Mouse (Mus musculus): Measurements from ENCODE around the gene Lyrm4.
A peak's percentile ranks its signal among the peaks of the same experiment; 100 is the strongest.

The Lyrm4 gene

DNA sequence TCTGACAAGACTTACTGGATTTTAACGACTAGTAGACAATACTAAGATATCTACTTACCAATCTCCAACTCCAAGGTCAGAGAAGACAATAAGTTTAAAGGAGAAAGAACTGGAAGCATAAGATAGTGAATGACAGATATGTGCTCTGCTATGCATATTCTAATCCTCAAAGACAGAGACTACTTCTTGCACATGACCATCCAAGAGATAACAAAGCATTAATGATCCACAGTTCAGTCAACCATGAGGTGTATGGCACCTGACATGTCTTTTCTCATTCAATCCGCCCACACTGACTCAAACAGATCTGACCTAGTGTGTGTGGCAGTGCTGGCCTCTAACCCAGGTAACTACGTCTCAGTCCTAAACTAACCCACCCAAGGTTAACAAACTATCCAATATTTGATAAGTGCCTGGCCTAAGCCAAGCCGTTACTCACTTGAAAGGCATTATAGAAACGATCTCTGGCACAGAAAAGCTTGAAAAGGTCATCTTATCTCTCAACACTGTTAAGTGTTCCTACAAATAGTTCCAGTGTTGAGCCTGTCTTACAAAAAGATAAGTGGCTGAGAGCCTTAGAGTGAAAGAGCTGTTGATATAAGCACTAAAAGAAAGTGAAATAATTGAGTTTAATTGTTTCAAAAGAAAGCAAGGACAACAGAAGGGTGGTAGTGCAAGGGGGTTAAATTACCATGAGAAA is 20.5 kb downstream of the Lyrm4 start:
- DNase-seq (ENCODE audit: low spot score): no peak

DNA sequence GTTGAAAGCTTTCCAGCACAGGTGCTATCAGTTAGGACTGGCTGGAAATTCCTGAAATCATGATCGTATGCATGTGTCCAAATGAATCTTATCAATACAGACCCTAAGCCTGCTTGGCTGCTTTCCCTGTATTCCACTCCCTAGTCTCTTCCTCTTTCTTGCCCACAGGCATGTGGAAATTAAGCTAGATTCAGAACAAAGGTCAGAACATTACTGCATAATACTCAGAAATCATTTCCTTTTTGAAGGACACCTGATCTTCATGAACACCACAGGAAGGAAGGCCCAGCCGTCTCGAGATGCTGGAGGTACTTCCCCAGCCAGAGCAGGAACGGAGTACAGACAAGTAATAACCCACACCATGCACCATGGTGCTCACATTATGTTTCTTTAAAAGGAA is 29.2 kb downstream of the Lyrm4 start:
- no peak for DNase-seq (ENCODE audit: low spot score)

DNA sequence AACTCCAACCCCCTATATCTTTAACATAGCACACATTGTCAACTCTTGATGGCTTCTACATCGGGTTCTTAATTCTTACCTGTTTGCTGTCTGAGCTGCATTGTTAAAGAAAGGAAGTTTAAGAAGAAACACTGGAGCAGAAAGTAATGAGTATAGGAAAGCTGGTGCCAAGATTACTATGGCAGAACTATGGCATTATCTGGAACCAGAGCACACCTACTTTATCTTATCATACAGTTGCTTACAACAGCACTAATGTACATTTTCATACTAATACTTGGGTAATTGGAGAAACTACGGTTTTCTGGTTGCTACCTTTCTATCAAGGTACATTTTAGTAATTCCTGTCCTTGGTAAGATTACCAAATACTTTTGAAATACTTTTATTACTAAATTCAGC is 29.9 kb downstream of the Lyrm4 start:
- DNase-seq (ENCODE audit: low spot score): no peak

DNA sequence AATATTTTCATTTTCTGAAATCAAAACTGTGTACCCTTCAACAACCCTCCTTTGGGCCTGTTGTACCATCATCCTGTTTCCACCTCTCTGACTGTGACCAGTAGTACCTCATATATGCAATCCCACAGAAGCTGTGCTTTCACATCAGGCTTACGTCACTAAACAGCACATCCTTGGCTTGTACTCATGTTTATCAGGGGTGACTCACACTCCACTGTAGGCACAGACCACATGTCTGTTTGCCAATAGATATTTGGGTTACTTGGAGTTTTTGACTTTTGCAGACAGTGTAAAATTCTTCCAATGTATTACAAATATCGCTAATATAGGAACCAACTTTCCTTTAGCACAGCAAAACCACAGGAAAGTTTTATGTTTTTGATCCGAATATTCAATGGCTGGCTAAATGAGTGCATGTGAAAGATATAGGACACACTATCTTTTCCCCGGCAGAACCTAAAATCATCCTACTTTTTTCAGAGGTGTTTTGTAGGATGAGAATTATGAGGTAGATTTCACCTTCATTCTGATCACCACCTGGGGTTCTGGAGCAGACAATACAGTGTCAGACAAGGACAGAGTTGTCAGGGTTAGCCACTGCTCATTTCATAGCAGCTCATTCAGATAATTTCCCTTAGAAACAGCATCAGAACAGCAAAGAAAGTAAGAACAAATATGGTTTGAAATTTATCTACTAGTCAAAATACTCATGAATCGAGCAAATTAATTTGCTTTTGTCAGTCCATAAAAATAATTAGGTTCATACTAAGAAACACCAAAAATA is 30.5 kb downstream of the Lyrm4 start:
- no peak for DNase-seq (ENCODE audit: low spot score)

DNA sequence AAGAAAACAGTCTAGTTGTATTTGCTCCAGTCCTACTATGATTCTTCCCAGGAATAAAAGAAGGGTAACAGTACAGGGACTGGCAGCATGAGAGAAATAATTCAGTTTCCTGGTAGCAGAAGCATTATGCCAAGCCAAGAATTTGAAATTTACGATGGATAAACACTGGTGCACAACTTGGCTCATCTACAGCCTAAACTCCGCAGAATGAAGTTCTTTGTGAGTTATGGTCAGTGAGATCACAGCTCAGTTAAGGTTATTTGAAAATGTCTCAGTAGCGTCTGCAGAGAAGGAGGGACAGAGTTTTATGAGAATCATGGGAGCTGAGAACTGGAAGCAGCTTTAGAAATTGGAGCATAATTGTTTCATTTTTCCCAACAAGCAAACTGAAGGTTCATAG is 31.4 kb downstream of the Lyrm4 start:
- no peak for DNase-seq (ENCODE audit: low spot score)

DNA sequence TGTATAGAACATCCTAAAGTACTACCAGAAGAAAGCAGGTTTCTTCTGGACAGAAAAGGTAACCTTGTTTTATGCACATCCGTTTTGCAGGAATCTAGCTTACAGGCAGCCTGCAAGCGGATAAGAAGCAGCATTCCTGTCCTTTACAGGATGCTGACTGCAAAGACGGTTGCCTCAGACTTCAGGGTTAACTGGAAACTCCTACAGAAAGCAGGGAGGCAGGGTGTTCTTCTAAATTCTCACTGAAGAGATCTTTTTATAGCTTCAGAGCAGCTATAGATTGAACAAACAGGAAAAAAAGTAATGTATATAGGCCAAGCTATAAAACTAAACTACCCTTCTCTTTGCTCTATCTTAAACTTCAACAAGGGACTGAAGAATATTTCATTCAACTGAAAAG is 32.6 kb downstream of the Lyrm4 start:
- DNase-seq (ENCODE audit: low spot score): no peak

DNA sequence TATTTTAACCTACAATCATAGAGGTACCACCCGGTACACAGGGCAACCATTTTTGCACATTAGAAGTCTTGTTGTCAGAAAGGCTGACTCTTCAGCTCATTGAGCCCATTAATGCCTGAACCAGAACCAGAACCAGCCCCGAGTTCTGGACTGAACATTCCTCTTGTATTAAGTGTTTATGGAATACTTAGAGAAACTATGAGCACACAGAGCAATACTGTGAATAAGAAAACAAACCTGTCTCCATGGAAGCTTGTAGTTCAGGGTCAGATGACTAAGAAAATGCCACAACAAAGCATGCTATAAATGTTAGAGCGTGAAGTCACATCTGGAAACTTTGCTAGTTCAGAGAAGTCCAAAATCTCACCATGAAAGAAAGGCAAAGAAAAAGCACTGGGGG is 35.7 kb downstream of the Lyrm4 start:
- DNase-seq (ENCODE audit: low spot score): no peak

DNA sequence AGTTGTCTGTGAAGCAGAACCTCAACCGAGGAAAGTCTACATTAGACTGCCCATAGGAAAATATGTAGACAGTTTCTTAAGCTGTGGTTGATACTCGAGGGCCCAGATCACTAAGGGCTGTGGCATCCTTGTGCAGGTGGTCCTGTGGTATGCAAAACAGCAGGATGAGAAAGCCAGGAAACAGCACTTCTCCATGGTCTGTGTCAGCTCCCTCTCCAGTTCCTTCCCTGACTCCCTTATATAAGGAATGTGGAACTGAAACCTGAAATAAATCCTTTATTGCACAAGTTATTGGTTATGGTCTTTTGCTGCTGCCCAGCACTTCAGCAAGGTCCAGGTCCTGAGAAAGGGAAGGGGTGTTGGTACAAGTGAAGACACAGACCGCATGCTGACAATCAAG is 42.8 kb downstream of the Lyrm4 start:
- DNase-seq (ENCODE audit: low spot score): no peak

DNA sequence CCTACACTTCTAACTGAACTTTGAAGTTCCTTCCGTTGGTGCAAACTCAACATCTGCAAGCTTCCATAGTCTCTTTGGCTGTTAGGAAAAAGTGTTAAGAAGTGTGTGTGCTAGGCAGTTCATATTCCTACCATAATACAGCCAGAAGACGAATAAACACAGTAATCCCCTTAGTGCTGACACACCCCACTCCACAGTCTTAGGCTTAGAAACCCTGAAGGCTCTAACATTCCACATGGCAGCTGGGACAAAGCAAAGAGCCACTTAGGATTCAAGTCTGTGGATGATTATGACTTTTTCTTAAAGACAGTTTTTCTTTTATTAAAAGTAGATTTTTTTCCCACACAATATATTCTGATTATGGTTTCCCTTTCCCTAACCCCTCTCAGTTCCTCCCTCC is 50.6 kb downstream of the Lyrm4 start:
- DNase-seq (ENCODE audit: low spot score): no peak

DNA sequence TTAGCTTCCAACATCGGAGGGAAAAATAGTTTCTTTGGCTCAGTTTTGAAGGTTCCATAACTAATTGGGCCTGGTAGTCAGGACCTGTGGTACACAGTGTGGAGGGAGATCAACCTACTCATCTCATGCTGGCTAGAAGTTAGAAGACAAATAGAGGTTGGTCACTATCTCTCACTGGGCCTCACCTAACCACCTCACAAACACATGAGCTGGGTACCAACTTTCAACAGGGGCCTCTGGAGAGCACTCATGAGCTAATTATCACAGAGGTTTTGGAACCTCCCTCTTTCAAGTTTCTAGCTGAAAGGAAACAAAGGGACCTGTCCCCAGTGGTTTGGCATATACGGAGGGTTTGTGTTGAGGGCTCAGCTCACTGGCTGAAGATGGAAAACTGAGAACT is 59.8 kb downstream of the Lyrm4 start:
- DNase-seq (ENCODE audit: low spot score): no peak

DNA sequence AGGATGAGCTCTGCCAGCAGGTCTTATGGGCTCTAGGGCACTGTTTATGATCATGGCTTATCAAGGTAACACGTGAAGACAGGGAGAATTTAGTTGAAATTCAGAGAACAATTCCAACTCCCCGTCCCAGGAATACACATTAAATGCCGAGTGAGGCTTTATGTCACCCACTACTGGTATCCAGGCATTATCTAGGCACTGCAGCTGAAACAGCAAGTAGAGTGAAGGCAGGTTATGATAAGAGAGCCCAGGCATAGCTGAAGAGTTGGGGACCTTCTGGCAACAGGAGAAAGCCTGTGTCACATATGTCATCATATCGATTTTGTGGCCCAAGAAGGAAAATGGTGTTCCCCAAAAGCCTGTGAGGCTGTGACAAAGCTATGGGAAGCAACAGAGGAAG is 60.4 kb downstream of the Lyrm4 start:
- DNase-seq (ENCODE audit: low spot score): no peak

DNA sequence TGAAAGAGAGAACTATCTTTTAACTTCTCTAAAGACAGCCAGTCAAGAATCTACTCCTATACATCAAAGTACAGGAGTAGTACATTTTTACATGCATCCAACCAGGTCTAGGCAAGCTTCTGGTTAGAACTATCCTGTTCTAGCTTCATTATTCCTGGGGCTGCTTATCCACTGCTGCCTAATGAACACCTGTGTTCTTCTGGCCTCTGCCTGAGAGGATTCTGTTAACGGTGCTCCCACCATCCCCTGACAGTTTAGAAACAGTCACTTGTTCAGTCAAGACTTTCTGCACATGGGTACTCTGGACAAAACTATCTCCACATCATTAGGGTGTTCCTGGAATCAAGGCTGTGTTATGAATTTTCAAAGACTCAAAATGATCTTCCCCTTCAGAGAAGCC is 60.8 kb downstream of the Lyrm4 start:
- no peak for DNase-seq (ENCODE audit: low spot score)

DNA sequence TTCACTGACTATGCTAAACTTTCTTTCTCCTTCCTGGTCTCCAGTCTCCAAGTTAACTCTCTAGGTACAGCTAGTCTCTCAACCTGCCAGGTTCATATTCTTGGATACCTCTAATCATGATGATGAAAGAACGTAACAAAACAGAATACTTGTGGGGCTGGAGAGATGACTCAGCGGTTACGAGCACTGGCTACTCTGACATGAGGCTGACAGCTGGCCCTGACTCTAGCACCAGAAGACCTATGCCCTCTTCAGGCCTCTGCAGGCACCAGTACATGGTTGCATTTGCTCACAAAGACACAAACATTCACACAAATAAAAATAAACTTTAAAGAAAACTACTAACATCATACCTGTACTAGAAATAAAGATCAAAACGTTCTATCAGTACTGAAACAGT is 81.8 kb downstream of the Lyrm4 start:
- no peak for DNase-seq (ENCODE audit: low spot score)

DNA sequence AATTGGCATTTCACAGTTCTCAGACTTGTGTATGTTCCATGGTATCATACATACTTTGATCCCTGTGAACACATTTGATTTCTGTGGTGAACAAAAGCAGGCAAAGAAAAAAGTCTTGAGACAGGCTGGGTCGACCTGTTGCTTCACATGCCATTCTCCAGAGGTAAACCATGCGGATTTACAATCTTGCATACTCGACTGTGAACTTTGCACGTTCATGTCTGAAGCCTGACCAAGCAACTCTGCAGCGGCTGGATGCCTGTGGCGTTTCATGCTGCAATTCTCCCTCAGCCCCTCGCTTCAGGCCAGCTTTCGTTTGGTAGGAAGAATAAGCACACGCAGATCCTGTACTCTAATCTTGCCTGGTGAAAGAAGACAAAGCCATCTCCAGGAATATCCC is 85.4 kb downstream of the Lyrm4 start:
- DNase-seq (ENCODE audit: low spot score): no peak

DNA sequence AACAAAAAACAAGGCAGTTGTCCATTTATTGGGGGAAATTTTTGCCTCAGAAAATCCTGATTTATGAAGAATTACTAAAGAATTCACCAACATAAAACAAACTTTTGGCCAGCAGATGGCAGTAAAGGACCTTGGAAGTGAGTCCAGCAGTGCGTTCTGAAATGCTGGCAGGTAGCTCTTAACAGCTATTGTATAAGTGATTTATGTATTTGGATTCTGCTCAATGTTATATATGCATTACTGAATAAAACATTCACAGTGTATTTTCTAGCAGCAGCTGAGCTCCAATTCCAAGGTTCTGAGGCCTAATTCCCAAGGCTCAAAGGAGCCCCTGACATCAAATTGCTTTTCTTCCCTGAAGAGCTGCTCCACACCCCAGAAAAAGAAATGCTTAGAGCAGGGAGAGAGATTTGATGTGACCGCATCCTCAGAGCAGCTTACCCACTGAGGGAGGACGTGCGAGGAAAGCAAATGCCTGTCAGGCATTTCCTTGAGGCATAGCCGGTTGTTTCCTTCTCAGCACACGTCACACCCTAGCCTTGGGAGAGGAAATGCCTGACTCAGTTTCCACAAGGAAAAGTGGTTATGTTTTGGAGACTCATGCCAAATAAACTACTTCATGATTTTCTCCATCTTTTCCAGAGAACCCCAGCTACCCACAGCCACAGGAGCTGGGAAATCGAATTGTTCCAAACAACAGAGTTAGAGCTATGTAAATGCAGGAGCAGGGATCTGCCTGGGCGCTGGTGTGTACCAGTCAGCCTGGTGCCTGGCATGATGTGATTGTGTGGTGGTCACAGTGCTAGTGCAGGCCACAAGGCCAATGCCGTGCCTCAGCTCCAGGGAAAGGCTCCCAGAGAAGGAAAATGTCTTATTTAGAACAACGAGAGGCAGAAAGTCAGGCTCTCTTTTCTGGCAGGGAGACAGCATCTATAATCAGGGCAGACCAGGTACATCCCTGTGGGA is 97.7 kb downstream of the Lyrm4 start:
- peak; percentile 81 for DNase-seq (ENCODE audit: low spot score)

DNA sequence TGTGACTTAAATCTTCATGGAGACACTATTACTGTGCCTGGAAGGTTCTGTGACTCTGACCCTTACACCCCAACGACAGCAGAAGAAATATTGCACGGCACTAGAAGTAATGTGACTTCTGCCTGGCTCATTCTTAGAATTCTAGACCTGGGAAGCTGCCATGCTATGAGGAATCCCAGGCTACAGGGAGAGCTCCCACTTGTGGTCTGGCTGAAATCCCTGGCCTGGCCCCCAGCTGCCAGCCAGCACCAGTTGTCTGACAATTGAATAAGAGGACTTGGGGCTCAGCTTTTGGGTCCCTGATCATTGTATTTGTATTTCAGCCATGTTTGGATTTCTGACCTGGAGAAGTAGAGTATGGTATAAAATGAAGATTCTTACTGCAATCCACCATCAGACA is 99.3 kb downstream of the Lyrm4 start:
- DNase-seq (ENCODE audit: low spot score): no peak

DNA sequence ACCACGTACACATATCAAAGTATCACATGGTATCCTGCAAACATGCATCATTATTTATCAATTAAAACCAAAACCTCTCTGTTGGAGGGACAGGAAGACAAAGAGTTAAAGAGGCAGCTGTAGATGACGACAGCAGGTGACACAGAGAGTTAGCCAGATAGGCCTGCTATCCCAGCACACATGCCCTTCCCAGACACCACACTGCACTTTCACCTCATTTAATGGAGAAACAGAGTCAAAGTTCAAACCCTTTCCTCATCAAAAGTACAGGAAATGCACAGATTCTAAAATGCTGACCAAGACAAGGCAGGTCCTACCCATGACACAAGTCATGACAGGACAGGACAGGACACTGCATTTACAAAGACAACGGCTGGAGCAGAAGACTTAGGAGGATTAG is 101.7 kb downstream of the Lyrm4 start:
- DNase-seq (ENCODE audit: low spot score): no peak

DNA sequence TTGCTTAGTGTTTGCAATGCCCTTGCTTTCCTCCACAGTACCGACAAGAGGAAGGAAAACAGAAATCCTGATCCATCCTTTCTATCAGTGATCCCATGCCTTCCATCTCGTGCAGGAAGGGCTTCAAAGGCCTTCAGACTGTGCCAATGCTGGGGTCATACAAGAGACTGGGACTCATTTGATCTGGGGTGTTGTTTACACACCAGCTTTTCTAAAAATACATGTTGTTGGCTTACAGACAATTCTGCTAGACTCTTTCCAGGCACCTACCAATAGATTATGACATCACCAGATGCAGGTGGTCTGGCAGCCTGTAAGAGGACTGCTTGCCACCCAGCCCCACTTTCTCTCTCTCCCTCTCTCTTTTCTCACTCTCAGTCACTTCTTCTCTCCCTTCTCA is 107.3 kb downstream of the Lyrm4 start:
- DNase-seq (ENCODE audit: low spot score): no peak

DNA sequence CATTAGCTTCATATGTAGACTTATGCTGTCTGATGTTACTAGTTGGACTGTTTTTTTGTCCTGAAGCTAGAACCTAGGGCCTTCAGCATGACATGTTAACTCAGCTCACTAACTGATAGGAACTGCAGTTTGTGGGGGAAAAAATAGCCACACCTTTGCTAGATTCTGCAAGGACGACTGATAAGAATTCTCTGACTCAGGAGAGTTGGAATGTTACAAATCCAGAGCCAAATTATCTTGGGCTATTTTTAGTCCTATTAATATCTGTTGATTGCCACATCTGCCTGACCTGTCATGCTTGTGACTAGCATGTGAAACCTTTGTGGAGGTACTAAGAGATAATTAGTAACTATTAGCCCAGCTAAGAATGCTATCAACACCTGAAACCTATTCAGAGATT is 116.5 kb downstream of the Lyrm4 start:
- DNase-seq (ENCODE audit: low spot score): no peak

DNA sequence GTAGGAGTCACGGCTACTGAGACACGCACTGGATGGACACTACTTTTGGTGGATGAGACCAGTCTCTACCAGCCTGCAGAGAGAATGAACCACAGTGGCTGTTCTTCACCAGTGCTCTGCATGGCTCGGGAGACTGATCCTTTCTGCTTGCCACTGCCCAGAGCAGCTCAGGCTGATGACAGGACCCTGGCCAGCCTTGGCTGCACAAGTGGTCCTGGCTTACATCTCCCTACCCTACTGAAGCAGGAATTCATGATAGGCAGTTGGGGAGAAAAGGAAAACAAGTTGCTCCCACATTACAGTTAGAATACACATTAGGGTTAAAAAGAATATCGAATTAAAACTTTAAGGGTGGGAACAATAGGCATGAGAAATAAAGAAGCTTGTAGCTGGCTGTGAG is 119.7 kb downstream of the Lyrm4 start:
- no peak for DNase-seq (ENCODE audit: low spot score)

DNA sequence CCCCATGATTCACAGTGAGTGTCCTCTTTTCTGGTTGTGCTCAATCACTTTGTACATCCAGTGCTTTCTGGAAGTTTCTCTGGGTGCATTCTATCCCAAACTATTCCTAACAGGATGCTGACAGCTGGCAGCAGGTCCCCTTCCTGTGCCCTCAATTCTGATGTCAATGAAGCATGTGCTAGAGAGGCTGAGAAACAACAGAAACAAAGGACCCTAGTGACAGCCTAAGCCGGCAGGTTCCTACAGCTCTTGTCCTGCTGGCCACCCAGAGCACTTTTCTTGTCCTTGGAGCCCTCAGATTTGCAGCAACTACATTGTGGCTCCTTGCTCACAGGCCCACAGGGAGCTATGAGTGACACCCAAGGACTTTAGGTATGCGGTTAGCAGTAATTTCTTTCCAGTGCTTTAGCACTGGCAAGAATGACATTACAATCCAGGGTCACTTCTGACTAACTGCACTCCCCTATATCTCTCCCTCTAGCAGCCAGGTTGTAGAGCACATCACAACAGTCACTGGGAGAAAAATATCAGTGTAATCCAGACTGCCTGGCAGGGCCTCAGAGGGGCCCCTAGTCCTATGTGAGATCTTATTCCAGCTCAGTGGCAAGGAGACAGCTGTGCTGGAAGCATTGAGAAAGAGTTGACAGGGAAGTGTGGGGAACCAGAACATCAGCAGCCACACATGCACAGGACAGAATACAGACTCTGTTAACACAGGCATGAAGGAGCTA is 121.5 kb downstream of the Lyrm4 start:
- no peak for DNase-seq (ENCODE audit: low spot score)

DNA sequence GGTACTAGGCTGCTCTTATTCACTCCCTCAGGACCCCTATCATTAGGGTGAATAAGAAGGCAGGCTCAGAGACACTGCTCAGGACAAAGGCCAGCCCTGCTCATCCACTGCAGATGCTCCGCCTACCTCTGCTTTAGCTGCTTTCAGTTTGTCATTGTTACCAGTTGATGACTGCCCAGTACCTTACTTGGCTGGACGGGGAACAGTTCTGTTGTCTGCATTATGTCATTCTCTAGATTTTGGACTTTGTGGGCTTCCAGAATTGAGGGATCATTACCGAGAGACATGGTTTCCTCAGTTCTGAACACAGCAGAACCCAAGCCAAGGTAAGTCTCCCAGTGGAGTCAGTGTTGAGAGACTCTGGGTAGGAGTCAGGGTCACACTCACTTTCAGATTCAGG is 122.1 kb downstream of the Lyrm4 start:
- no peak for DNase-seq (ENCODE audit: low spot score)

Data from urinary bladder, postnatal 14 days (tissue).